Mouse (Mus musculus) stomach, postnatal 0 days (tissue): ENCODE results near the gene Pde2a. TPM values are rescaled to one million over a fixed set of nuclear protein-coding genes. Genes with fewer than 3 reads are reported as not detected.

Experiments used
- ATAC-seq: fragments of 200-750 bp; cut with Nextera tagmentation; 2 replicates; pipeline ENCODE4 v1.8.0; 2017; ENCODE audit not compliant: low FRiP score, low TSS enrichment
- DNase-seq: peaks from one replicate; pipeline ENCODE4 v3.0.0-alpha.2; 2016; ENCODE audit warnings: low spot score
- H3K27ac ChIP-seq: fragments of 300-500 bp; sonication (generic); replicated peaks from 2 replicates; pipeline ENCODE4 v1.5.1; 2014; ENCODE audit warnings: mild to moderate bottlenecking, control low read depth
- H3K27me3 ChIP-seq: fragments of 300-500 bp; sonication (generic); 2 replicates; pipeline ENCODE4 v1.6.1; 2014; ENCODE audit warnings: low read length; ENCODE audit not compliant: control insufficient read depth, insufficient read depth
- H3K36me3 ChIP-seq: fragments of 300-500 bp; sonication (generic); 2 replicates; pipeline ENCODE4 v1.6.1; 2014; ENCODE audit warnings: low read length, mixed read lengths; ENCODE audit not compliant: control insufficient read depth, insufficient read depth
- H3K4me1 ChIP-seq: fragments of 300-500 bp; sonication (generic); replicated peaks from 2 replicates; pipeline ENCODE4 v1.6.1; 2014; ENCODE audit warnings: antibody characterized with exemption; ENCODE audit not compliant: control insufficient read depth, insufficient read depth
- H3K4me2 ChIP-seq: fragments of 300-500 bp; sonication (generic); replicated peaks from 2 replicates; pipeline ENCODE4 v1.6.1; 2014; ENCODE audit warnings: low read depth, mild to moderate bottlenecking, control low read depth, moderate library complexity
- H3K4me3 ChIP-seq: fragments of 300-500 bp; sonication (generic); 2 replicates; pipeline ENCODE4 v1.5.1; 2014; ENCODE audit warnings: low read depth, low read length, control low read depth
- H3K9ac ChIP-seq: fragments of 300-500 bp; sonication (generic); 2 replicates; pipeline ENCODE4 v1.6.1; 2014; ENCODE audit warnings: mild to moderate bottlenecking, low read length, control low read depth, mixed read lengths
- H3K9me3 ChIP-seq: fragments of 300-500 bp; sonication (generic); 2 replicates; pipeline ENCODE4 v1.6.1; 2016; ENCODE audit warnings: low read length; ENCODE audit not compliant: control insufficient read depth
- CTCF ChIP-seq: IDR thresholded peaks from 2 replicates; pipeline ENCODE4 v1.5.1; 2016; ENCODE audit warnings: antibody characterized with exemption, low read depth, mild to moderate bottlenecking, moderate library complexity
- EP300 ChIP-seq: optimal IDR thresholded peaks from 2 replicates; pipeline ENCODE3; 2016; ENCODE audit warnings: antibody characterized with exemption
- whole genome bisulfite sequencing: fragments of 180-500 bp; shearing (Covaris S2); extraction: QIAGEN DNeasy Blood & Tissue Kit; methylation state at CpG from one replicate; pipeline ENCODE4 v1.1.7; 2014; 5-methylcytosine and 5-hydroxymethylcytosine counted together
- polyA plus RNA-seq: library from polyadenylated mRNA; unstranded; fragments of >200 nt; fragmentation: Nextera tagmentation; extraction: Ambion mirVana; gene quantifications from 2 replicates; pipeline ENCODE4 v1.2.1, GENCODE M21; 2015

Gene Pde2a
- polyA plus RNA-seq, 1 experiment from 2014 or later, result 9.2 TPM

- Histone ChIP-seq H3K27ac (no peak within 1 kb of the TSS; the same call in 1 of the 2 replicates), H3K36me3 (peaks cover 13% of the 10 kb centered on the region), H3K9me3 (no peaks in the 10 kb centered on the region), H3K9ac (no peak within 1 kb of the TSS), H3K27me3 (no peaks in the 10 kb centered on the region), H3K4me2 (no peak within 1 kb of the TSS), H3K4me3 (no peak within 1 kb of the TSS), H3K4me1 (no peaks in the 10 kb centered on the region)
- no peak for DNase-seq
- ATAC-seq, result peak; percentile 15; the same call in 1 of the 2 replicates
- TF ChIP-seq CTCF, result no peak
- no peak for TF ChIP-seq EP300
- 53% methylated on average over 11 of the region's 11 CpGs for WGBS
Observed at GRCm38 (mm10) chr7:101410267-101410936, 11.1 kb upstream of the Pde2a start, which contains the start of gene Gm45837. Gene Gm45837 (plus strand): TSS chr7:101410886.

GRCm38 (mm10) chr7:101412796-101413195, 8.7 kb upstream of the Pde2a start:
- no peaks in the 10 kb centered on the region for H3K9me3 ChIP-seq
- H3K27me3 ChIP-seq, result no peaks in the 10 kb centered on the region
- peak; percentile 52 for ATAC-seq
- no peak for TF ChIP-seq EP300
- peak; percentile 100 for TF ChIP-seq CTCF
- no peak overlapping the region for H3K4me2 ChIP-seq
- H3K4me1 ChIP-seq, result no peaks in the 10 kb centered on the region
- no peak overlapping the region for H3K4me3 ChIP-seq
- DNase-seq, result peak; percentile 85
- no peak overlapping the region for H3K9ac ChIP-seq
- H3K27ac ChIP-seq, result no peak overlapping the region
- H3K36me3 ChIP-seq, result peaks cover 5% of the 10 kb centered on the region

GRCm38 (mm10) chr7:101414209-101414608, 7.3 kb upstream of the Pde2a start:
- DNase-seq, result no peak
- WGBS, result 39% methylated on average over 4 of the region's 4 CpGs
- no peak overlapping the region for H3K9ac ChIP-seq
- ATAC-seq, result no peak
- H3K4me2 ChIP-seq, result no peak overlapping the region
- peaks cover 4% of the 10 kb centered on the region; the same call in 1 of the 2 replicates for H3K36me3 ChIP-seq
- H3K27ac ChIP-seq, result no peak overlapping the region
- H3K4me1 ChIP-seq, result no peaks in the 10 kb centered on the region
- no peaks in the 10 kb centered on the region for H3K27me3 ChIP-seq
- H3K4me3 ChIP-seq, result no peak overlapping the region
- H3K9me3 ChIP-seq, result no peaks in the 10 kb centered on the region
- TF ChIP-seq CTCF, result no peak
- TF ChIP-seq EP300, result no peak

DNA sequence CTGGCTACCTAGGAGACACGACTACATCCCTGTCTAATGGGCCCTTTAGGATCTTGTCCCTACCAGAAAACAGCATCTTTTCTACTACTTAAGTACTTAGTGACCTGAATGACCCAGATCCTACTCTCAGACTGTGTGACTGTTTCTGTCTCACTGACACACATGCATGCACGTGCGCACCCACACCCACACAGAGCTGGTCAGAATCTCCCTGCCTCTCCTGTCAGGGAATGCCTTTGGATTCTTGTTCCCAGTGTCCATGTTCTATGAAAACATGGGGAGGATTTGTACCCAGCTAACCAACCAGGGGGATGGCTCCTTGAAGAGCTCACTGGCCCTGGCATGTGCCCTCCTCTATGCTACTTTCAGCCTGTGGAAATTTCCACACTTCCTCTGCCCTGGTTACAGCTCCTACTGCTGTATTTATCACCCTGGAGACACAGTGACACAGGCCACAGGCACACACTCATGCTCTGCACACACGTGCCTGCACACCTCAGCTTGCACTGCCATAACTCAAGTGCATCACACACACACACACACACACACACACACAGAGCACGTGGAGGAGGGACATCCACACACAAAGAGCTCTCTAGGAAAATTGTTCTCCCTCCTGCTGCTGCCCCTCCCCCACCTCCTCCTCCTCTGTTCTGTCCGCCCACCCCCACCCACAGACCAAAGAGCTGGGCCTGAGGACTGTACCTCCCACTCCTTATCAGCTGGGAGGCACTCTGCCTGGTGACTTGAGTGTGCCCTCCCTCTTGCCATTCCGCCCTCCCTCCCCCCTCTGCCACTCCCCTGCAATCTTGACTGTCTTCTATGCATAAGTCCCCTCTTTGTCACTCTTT, 6.6 kb upstream of the Pde2a start:
- no peak overlapping the region for H3K9ac ChIP-seq
- H3K27ac ChIP-seq, result no peak overlapping the region
- no peak overlapping the region for H3K4me3 ChIP-seq
- WGBS, result 36% methylated on average over 6 of the region's 7 CpGs
- peaks cover 3% of the 10 kb centered on the region; the same call in 1 of the 2 replicates for H3K36me3 ChIP-seq
- H3K4me2 ChIP-seq, result no peak overlapping the region
- TF ChIP-seq CTCF (no peak), EP300 (no peak)
- ATAC-seq, result peak; percentile 31; the same call in 1 of the 2 replicates
- no peaks in the 10 kb centered on the region for H3K27me3 ChIP-seq
- no peaks in the 10 kb centered on the region for H3K4me1 ChIP-seq
- peak; percentile 57 for DNase-seq
- no peaks in the 10 kb centered on the region for H3K9me3 ChIP-seq

DNA sequence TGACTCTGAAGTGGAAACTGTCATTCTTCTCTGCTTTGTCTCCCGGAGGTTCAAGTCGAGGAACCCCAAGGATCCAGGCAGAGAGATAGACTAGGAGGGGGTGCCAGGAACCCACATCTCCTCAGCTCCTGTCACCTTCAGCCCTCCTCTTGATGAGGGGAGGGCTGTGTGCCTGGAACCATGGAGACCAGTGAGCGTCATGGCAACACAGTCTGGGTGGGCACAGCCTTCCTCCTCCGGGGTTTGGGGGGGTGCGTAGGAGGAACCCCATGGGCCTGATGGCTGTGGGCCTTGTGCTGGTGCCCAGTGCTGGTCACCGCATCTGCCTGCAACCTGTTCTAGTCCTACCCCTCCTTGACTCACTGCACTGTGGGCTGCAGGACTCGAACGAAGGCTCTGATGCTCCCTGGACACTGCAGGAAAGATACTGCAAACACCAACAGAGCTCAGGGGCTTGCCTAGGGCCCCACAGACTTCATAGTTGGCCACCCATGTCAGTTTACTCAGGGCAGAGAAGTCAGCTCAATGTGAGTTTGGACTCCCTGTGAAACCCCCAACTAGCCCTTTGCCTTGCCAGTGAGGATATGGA, 5.9 kb upstream of the Pde2a start:
- no peak for ATAC-seq
- Histone ChIP-seq H3K4me3 (no peak overlapping the region), H3K27me3 (no peaks in the 10 kb centered on the region), H3K9me3 (no peaks in the 10 kb centered on the region), H3K9ac (no peak overlapping the region), H3K36me3 (peaks cover 3% of the 10 kb centered on the region; the same call in 1 of the 2 replicates), H3K4me1 (no peaks in the 10 kb centered on the region), H3K4me2 (no peak overlapping the region), H3K27ac (no peak overlapping the region)
- no peak for TF ChIP-seq CTCF
- no peak for TF ChIP-seq EP300
- no peak for DNase-seq
- WGBS, result 27% methylated on average over 8 of the region's 8 CpGs
